Mouse (Mus musculus): ENCODE results near the gene Slc2a9. TPM values are rescaled to one million over a fixed set of nuclear protein-coding genes. Genes with fewer than 3 reads are reported as not detected.

Gene Slc2a9
- total RNA-seq, 2 experiments from 2014 or later, result 0.93 to 1.3 TPM

- no peak for DNase-seq (ENCODE audit: low spot score in 2 of 2)
- intact Hi-C loops (cut with DNase I), result no loop called here
Observed at GRCm38 (mm10) chr5:38477731-38478445, 25.1 kb downstream of the Slc2a9 start.

- DNase-seq (ENCODE audit: low spot score in 2 of 2), result peak; percentile 73 to 80
- intact Hi-C loops (cut with DNase I), result no loop called here
Observed at GRCm38 (mm10) chr5:38476861-38477565, 25.9 kb downstream of the Slc2a9 start.

DNA sequence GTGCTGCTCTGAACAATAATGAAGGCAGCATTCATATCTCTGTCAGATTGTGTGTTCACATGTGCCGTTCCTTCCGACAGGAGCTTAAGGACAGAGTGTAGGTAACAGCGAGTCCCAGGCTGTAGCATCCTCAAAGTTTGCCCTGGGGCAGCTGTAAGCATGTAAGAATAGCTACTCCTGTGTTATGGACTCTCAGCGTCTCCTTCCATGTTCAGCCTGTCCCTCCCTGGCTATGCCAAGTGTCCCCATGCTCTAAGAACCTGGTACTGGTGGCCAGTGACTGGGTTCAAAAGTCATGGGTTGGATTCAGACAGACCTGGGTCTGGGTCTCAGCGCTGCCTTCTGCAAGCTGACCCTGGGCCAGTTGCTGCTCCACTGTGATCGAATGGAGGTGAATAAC is 32.1 kb downstream of the Slc2a9 start:
- DNase-seq (ENCODE audit: low spot score in 2 of 2), result no peak
- intact Hi-C loops (cut with DNase I), result loop anchor here (2.0 kb wide), 1 partner anchor 162 kb away; no protein-coding TSS in a partner anchor

DNA sequence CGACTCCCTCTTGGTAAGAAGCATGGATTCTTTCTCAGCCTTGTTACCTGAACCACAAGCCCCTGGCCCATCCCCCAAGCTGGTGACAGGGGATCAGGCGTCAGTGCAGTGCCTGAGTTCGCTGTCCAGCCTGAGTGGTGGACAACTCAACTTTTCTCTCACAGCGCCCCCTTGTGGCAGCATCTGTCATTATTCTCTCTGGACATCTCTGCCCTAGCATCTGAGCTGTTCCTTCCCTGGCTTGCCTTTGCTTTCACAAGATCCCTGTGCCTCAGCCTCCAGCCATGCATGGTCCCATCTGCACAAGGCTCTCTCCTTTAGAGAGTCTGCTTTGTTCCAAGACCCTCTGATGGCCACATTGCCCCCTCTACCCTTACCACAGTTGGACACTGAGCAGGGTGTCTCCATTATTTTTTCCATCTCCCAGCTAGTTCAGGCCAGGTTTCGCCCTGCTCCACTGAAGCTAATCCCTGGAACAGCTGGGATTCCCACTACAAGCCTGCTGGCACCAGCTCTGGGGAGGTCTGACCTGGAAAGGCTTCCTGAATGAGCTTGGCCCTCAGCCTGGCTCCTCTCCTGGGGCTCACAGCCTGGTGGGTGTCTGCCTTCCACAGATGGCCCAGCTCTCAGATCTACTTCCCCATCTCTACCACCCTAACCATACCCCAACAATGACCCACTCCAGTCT is 32.9 kb downstream of the Slc2a9 start:
- intact Hi-C loops (cut with DNase I), result loop anchor here (2.0 kb wide), 1 partner anchor 161 kb away; no protein-coding TSS in a partner anchor
- peak; percentile 70 to 81 for DNase-seq (ENCODE audit: low spot score in 2 of 2)

GRCm38 (mm10) chr5:38466569-38467110 is 36.3 kb downstream of the Slc2a9 start:
- no peak for DNase-seq (ENCODE audit: low spot score in 2 of 2)
- intact Hi-C loops (cut with DNase I), result no loop called here

- DNase-seq (ENCODE audit: low spot score in 2 of 2), result no peak
- intact Hi-C loops (cut with DNase I), result no loop called here
Observed at GRCm38 (mm10) chr5:38461261-38461660, 41.7 kb downstream of the Slc2a9 start.

DNA sequence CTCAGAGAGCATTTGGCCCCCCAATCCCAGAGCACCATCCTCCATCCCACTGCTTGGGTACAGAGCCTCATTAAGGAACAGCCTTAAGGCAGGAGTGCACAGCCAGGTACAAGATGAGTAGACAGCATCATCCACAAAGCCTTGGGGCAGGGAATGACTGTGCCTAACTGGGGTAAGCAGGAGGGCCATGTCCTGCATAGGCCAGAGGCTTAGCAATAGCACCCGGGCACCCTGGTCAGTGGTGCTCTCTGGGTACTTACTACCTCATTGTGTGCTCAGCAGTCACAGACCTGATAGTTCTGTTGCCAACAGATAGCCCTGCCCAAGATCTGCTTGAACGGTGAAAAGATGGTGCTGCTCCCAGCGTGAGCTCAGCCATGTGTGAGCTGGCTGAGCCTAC is 52.0 kb downstream of the Slc2a9 start:
- DNase-seq (ENCODE audit: low spot score in 2 of 2), result no peak
- intact Hi-C loops (cut with DNase I), result no loop called here

- intact Hi-C loops (cut with DNase I), result no loop called here
- DNase-seq (ENCODE audit: low spot score in 2 of 2), result no peak
Observed at GRCm38 (mm10) chr5:38449607-38450006, 53.3 kb downstream of the Slc2a9 start.

GRCm38 (mm10) chr5:38448121-38448520 is 54.8 kb downstream of the Slc2a9 start:
- intact Hi-C loops (cut with DNase I), result no loop called here
- DNase-seq (ENCODE audit: low spot score in 2 of 2), result no peak

GRCm38 (mm10) chr5:38446316-38446975 is 56.5 kb downstream of the Slc2a9 start:
- intact Hi-C loops (cut with DNase I), result no loop called here
- DNase-seq (ENCODE audit: low spot score in 2 of 2), result peak in 1 of 2 experiments; percentile 41

DNA sequence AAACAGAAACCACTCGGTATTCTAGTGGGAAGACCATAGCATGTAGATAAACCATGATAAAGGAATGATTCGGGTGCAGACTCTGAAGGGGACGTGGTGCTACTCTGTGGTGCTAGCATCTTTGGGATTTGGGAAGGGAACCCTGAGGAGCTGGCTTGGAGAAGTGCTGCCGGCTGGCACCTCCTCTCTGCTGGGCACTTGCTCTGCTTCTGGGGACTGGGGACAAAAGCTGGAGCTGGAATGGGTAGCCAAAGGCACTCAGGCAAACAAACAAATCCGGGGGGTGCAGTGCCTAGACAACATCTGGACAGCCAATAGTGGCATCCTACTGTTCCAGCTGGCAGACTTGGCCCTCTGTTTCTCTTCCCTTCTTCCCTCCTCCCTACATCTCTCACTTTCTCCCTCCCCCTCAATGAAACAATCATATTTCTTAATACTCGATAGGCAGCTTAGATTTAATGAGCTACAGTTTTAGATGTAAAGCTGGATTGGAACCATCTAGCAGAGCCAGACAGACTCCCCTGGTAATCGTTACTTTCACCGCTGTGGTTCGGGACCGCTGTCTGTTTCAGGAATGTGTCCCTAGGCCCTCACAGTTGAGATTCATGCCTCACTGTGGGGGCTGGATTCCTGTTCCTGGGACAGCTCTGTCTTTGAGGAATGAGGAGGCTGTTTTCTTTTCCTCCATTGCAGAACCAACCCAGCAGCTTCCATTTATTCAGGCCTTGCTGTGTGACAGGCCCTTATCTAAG is 61.7 kb downstream of the Slc2a9 start:
- intact Hi-C loops (cut with DNase I), result no loop called here
- DNase-seq (ENCODE audit: low spot score in 2 of 2), result no peak

DNA sequence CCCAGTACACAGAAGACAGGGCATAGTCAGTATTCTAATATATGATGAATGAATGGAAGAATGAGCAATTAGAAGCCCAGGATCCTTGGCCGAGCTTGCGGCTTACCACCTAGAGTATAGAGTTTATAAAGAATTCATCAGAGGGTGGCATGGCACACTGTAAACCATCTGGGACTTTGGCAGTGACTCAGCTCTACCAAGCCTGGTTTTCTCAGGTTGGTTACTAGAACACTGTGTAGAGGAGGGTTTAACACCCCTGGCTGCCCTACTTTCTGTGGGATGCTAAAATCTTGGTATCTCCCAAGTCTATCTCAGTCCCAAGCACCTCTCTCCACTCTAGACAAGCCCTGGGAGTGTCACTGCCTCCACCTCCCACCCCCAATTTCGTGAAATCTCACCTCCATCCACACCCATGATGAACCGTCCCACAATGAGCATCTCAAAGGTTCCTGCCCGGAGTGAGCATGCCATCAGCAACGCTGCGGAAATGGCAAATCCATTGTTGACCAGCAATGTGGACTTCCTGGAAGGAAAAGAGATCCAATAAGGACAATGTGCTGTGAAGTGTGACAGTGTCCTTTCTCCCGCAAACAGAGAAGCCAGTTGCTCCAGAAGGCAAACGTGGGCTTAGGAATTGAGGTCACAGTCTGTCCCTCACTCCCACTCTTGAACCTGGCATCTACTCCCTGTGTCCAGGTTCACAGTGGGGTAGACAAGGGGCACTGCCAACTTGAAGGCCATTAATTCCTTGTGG is 62.5 kb downstream of the Slc2a9 start:
- intact Hi-C loops (cut with DNase I), result no loop called here
- DNase-seq (ENCODE audit: low spot score in 2 of 2), result peak in 1 of 2 experiments; percentile 48

DNA sequence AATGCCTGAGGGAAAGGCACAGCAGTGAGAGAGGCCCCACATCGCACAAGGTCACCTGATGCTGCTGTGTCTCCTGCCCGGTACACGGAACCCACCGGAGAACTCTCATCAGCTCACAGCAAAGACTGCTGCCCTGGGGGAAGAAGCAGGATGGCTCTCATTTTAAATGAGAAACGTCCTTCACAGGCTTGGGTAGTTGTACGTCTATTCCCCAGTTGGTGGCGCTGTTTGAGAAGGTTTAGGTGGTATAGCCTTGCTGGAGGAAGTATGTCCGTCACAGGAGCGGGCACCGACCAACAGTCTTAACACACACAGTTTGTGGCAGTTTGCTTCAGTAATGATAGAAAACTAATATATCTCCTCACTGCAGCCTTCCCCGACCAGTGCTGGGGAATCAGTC is 66.3 kb downstream of the Slc2a9 start:
- no peak for DNase-seq (ENCODE audit: low spot score in 2 of 2)
- intact Hi-C loops (cut with DNase I), result no loop called here

DNA sequence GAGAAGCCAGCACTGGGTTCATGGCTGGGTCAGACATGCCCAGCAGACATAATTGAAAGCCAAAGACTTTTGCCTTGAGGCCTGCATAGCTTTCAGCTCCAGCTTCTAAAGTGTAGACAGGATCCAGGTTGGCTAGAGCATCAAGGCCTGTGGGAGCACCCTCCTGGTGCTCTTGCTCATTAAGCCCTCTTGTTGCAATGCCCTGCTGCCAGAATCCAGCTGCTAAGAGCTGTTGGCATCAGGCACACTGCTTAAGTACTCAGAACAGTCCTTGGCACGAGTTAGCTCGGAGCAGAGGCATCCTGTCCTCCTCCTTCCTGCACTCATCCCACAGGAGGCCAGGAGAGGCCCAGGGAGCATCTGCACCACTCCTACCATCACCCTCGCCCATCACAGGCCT is 68.1 kb downstream of the Slc2a9 start:
- intact Hi-C loops (cut with DNase I), result no loop called here
- DNase-seq (ENCODE audit: low spot score in 2 of 2), result no peak

- DNase-seq (ENCODE audit: low spot score in 2 of 2), result no peak
- intact Hi-C loops (cut with DNase I), result no loop called here
Observed at GRCm38 (mm10) chr5:38431201-38431600, 71.7 kb downstream of the Slc2a9 start.

DNA sequence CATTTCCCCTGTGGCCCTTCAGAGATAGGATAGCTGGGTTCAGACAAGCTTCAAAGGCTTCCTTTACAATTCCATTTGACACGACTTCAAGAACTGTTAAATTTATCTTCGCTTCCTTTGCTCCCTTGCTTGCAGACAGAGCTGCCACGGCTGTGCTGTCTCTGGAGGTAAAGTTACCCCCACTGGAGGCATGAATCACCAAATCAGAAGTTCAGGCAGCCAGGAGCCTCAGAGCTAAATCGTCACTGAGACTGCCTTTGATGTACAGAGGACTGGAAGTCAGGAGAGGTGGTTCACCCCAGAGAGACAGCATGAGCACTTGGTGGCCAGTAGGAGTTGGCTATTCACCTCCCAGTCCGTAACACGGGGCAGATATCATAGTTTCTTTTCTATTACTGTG is 73.8 kb downstream of the Slc2a9 start:
- intact Hi-C loops (cut with DNase I), result no loop called here
- DNase-seq (ENCODE audit: low spot score in 2 of 2), result no peak

DNA sequence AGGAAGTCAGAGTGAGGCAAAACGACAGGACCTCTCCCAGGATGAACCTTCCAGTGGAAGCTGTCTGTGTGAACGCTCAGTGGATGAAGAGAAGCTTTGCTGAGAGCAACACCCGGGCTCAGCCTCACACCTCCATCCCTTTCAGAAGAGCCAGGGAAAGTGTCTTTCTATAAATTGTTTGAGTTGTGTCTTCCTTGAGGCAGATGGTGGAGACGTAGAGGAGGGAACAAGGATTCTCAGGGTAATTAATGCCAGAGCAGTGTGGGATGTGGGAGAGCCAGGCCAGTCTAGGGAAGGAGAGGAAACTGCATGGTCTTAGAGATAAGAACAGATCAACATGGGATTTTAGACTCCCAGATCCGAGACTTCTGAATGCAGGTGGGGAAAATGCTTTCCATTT is 75.2 kb downstream of the Slc2a9 start:
- intact Hi-C loops (cut with DNase I), result no loop called here
- peak in 1 of 2 experiments; percentile 26 for DNase-seq (ENCODE audit: low spot score in 2 of 2)

GRCm38 (mm10) chr5:38425569-38425968 is 77.4 kb downstream of the Slc2a9 start:
- intact Hi-C loops (cut with DNase I), result no loop called here
- no peak for DNase-seq (ENCODE audit: low spot score in 2 of 2)
